Mouse (Mus musculus): Measurements from ENCODE around the gene Thap7.
"Not testable (repeated sequence)": the region's sequence is repeated elsewhere in the genome, so short reads cannot be mapped to it uniquely, and the experiment has no call there.

Thap7 gene

GRCm38 (mm10) chr16:17530640-17531288 lies at the start of gene Thap7:
Thap7 (minus strand) TSS chr16:17531136.
- DNase-seq (ENCODE audit: low read depth), result peak; percentile 99

DNA sequence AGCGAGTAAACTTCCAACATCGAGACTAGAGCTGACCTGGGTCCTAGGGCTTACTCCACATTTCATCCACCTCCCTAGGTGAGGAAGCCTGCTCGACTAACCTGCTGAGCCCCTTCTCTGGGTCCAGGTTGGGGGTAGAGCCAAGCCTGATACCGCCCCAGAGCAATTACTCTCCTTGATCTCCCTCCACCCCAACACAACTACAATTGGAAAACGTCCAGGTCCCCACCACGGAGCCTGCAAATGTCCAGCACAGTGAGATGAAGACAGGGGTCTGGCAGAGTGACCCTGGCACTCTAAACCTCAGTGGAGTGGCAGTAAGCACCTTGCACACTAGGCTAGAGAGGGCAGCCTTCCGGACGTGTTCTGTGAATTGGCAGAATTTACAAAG lies 45.9 kb upstream of the Thap7 start:
- DNase-seq (ENCODE audit: low read depth), result no peak

GRCm38 (mm10) chr16:17575870-17576824 lies 45.2 kb upstream of the Thap7 start:
- peak; percentile 17 for DNase-seq (ENCODE audit: low read depth)

DNA sequence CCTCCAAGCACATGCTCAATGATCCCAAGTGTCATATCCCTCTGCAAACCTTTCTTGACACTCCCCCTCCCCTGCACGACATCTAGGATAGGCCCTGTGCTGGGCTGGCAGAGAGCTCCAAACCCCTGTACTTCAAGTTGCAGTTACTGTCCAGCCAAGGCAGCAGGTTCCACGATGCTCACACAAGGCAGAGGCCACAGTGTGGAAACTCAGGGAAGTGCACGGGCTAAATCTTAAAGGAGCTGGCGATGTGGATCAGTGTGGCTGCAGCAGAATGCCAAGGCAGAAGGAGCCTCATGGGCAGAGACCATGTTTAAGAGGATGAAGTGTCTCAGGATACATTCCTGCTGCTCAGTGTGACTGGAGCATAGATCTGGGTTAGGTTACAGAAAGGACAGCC lies 35.2 kb upstream of the Thap7 start:
- peak; percentile 38 for DNase-seq (ENCODE audit: low read depth)

DNA sequence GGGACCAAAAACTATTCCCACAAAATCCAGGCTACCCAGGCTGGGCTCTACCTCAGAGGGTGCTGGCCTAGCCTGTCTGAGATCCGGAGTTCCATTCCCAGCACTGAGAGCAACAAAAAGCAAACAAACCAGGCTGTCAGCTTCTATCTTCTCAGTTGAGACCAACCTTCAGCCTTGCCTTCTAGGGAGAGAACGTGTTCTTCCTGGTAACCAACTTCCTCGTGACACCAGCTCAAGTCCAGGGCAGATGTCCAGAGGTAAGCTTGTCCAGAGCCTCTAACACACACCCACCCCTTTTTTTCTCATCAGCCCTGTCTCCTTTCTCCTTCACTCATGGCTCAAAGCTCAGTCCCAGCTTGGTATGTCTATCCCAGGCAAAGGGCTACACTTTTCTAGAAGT lies 33.8 kb upstream of the Thap7 start:
- DNase-seq (ENCODE audit: low read depth), result no peak

DNA sequence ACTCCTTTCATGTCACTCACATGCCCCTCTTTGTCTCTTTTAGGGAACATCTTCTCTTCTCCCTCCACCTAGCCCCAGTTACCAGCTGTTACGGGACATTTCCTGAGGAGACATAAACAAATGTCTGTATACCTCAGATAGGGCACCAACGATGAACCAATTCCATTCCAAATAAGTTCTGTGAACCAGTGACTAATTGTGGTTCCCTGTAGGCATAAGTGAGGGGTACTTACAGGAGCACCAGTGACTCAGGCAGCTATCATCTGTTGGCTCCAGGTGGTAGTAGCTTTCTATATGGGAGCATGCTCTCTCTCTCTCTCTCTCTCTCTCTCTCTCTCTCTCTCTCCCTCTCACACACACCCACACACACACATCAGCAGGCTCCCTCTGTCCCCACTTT lies 33.3 kb upstream of the Thap7 start:
- DNase-seq (ENCODE audit: low read depth), result peak; percentile 18

DNA sequence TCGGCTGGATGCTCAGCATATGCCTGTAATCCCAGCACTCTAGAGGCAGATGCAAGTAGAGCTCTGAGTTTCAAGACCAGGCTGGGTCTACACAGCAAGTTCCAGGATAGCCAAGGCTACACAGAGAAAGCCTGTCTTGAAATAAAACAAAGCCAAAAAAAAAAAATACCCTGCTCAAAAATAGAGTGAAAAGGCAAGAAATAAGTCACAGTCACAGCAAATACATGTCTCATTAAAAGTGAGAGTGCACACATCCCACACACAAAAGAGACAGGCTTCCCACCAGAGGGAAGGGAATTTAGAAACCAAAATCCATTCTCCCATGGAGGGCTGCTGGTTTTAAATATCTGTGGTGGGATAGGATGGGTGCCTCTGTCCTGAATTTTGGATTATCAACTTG lies 32.6 kb upstream of the Thap7 start:
- no peak for DNase-seq (ENCODE audit: low read depth)

DNA sequence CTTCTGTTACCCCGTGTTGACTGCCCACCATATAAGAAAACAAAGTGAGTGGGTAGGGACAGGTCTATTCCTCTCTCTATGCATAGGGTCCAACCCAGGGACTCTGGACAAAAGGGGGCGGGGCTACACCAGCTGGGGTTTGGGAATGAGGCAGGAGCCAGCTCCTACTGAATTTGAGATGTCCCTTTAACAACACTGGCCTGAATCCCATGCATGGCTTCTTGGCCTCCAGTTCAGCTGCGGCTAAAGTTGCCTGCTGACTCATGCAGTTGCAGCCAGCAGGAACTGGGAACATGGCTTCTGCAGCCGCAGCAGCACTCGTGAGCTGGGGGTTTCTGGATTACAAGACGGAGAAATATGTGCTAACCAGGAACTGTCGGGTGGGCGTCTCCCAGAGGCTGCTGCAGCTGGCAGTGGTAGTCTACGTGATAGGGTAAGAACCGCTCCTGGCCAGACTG lies 30.8 kb upstream of the Thap7 start, which contains the start of gene P2rx6:
P2rx6 (plus strand) TSS at position 135 of the 458 bp plus-strand sequence.
- peak; percentile 84 for DNase-seq (ENCODE audit: low read depth)

DNA sequence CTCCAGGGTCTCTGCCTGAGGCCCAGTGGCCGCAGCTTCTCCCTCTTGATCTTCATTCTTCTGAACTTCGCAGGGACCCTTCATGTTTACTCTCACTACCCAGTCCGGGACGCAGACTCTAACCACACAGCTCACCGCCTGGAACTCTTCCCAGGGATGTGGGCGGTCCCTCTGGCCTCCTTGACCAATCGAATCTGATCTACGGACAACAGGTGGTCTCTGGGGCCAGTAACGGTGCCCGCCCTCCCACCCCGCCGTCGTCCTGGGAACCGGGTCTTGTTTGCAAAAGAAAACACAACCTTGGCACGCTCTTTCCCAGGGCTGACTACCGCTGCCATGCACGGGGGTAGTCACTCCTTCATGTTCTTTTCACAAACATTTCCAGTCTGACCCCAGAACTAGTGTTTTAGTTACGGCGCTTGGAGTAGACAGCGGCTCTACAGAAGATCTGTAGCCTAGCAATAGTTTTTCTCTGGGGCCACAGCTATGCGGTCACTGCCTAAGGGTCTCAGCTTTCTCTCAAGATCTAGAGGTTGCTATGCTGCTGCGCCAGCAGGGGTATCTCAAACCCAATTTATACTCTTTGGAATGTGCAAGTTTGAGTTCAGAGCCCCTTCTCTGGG lies 30.3 kb upstream of the Thap7 start, which contains the start of gene Lrrc74b:
Lrrc74b (minus strand) TSS at position 120 of the 623 bp plus-strand sequence.
- peak; percentile 79 for DNase-seq (ENCODE audit: low read depth)

GRCm38 (mm10) chr16:17559396-17560027 lies 28.6 kb upstream of the Thap7 start:
- DNase-seq (ENCODE audit: low read depth), result no peak

GRCm38 (mm10) chr16:17558811-17559210 lies 27.9 kb upstream of the Thap7 start:
- DNase-seq (ENCODE audit: low read depth), result no peak

- DNase-seq (ENCODE audit: low read depth), result peak; percentile 83
Measured at GRCm38 (mm10) chr16:17557947-17558480, 27.1 kb upstream of the Thap7 start.

DNA sequence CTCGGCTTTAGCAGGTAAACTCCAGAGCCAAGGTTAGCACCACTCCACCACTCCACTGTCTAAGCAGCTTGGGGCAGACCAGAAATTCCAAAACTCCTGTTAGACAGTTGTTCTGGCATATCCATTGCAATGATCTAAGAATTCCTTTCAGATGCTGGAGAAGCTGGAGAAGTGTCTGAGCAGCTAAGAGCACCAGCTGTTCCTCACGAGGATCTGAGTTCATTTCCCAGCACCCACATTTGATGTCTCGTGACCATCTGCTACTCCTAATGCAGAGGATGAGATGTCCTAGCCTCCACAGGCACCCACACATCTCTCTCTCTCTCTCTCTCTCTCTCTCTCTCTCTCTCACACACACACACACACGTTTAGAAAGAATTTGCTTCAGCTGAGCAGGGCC lies 26.0 kb upstream of the Thap7 start:
- no peak for DNase-seq (ENCODE audit: low read depth)

DNA sequence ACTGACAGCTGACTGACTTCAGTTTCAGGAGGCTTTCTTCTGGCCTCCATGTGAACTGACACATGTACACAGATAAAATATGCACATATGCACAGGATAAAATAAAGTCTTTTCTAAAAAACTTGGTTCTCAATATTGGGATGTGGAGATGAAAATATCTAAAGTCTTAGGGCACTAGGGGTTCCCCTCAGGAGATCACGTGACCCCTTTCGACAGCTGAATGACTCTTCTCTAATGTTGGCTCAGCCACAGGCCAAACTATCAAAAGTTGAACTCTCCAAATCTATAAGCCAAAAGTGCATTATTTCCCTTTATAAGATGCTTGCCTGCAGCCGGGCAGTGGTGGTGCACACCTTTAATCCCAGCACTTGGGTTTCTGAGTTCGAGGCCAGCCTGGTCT lies 25.2 kb upstream of the Thap7 start:
- no peak for DNase-seq (ENCODE audit: low read depth)

DNA sequence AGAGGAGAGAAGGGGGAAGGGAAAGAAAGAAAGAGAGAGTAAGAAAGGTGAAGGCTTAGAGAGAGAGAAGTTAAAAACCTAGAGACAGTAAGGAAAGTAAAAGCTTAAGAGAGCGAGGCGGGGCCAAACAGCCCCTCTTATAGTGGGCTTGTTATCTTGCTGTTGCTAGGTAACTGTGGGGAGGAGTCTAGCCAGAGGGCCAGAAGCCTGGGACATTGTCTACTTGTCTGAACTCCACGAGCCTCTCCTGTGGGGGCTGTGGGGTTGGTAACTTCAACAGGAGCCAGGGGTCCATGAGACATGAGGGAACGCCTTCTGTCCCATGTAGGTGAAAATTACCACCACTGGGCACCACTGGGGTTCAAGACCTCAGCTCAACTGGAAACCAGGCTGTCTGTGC lies 23.8 kb upstream of the Thap7 start:
- not testable (repeated sequence) for DNase-seq (ENCODE audit: low read depth)

DNA sequence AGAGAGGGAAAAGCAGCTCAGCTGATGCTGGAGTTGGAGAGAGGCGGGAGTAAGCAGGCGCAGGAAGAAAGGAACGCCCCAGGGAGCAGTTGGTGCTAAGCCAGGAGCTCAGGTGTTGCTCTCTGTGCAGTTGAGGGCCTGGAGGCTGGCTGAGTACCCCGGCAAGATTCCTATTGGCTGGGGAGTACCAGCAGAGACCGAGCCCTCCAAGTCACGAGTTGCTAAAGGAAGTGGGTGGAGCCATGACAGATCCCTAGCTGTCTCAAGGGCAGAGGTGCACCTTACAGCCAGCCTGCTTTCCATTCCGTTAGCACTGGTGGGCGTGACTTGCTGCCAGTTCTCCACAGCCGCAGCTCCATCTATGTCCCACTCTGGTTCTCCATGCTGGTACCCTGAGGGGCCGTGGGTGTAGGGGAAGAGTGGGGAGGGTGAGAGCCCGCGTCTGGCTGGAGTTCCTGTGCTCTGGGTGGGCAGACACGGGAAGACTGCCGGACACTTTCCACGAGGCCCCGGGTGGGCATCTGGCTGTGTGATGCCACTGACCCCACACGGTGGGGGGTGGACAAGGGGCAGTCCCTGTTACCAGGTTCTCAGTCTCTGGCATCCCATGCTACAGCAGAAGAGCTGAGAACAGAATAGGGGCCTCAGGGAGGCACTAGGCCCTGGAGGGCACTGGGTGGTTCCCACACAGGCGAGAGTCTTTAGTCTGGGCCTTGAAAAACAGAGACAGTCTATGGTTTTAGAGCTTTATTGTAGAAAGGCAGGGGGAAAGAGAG lies 23.2 kb upstream of the Thap7 start:
- DNase-seq (ENCODE audit: low read depth), result peak; percentile 56

DNA sequence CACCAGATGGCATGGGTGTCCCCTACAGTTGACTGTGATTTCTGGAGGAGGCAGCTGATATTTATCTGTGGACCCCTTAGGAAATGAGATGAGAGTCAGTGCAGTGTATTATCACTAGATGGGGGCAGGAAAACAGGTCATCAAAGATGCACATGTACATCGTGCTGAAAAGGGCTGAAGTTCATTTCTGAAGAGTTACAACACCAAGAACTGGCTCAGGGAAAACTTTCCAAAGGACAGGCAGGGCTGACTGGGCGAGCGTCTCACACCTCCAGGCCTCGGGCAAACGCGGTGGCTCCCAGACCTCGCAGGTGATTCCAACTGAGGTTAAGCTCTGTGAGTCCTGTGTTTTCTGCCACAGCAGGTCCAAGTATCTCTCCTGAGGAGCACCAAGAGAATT lies 21.9 kb upstream of the Thap7 start:
- no peak for DNase-seq (ENCODE audit: low read depth)

DNA sequence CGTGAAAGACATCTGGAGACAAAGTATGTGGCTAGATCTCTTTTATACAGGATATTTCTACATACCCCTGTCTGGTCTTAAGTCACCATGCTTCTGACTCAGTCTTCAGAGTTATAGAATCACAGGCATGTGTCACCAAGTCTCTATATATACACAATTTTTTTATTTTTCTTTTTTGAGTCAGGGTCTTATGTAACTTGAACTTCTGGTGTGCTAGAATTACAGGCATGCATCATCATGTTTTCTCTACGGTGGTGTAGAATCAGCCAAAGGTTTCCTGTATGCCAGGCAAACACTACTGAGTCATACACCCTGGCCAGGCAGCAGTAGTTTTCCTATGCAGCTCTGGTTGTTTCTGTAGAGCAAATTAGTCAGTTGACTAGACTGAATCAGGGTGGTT lies 11.7 kb upstream of the Thap7 start:
- peak; percentile 79 for DNase-seq (ENCODE audit: low read depth)

DNA sequence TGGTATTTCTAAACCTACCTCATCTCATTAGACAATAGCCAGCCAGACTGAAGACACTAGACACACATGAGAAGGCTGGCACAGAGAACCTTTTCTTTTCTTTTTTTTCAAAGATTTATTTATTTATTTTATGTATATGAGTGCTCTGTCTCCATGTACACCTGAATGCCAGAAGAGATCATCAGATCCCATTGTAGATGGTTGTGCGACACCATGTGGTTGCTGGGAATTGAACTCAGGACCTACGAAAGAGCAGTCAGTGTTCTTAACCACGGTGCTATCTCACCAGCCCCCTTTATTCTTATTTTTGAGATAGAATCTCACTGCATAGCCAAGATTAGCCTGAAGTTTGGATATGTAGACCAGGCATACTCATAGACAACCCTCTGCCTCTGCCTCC lies 5.6 kb upstream of the Thap7 start:
- no peak for DNase-seq (ENCODE audit: low read depth)

DNA sequence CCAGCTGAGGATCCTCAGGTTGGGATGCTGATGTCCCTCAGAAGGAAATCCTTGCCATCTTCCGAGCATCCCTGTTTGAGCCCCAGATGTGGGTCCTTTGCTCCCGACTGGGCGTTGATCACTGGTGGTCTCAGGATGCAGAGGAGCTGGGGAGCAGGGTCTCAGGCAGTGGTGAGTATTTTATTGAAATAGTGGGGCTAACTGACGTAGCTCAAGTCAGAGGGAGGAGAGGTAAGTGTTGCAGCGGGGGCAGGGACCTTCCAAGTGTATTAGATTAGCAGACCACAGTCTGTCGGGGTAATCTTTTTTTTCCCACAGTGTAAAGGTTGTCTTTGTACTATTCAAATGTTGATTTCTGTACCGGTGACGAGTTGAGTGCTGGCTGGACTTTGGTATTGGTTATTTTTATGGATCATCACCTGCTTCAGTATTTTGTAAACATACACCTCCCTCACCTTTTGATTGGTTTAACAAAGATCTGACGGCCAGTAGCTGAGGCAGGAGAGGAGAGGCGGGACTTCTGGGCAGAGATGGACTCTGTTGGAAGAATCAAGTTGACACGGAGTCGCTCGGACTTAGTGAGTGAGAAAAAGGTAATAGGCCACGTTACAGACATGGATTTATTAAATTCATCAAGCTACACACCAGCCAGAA lies 1.9 kb upstream of the Thap7 start:
- DNase-seq (ENCODE audit: low read depth), result no peak
